Mouse (Mus musculus) ES-E14 (cell line): ENCODE measurements around the gene Olfr98.
A peak's percentile ranks its signal among the peaks of the same experiment; 100 is the strongest.

Source experiments
- CHD2 ChIP-seq: IDR thresholded peaks from 2 replicates; pipeline ENCODE4 v1.6.1; 2014; ENCODE audit warnings: mild to moderate bottlenecking, low read depth, low read length, inconsistent platforms
- MAFK ChIP-seq: IDR thresholded peaks from 2 replicates; pipeline ENCODE4 v1.6.1; 2014; ENCODE audit warnings: mild to moderate bottlenecking, low read depth, low read length, inconsistent platforms; ENCODE audit not compliant: insufficient read depth
- ZC3H11A ChIP-seq: IDR thresholded peaks from 2 replicates; pipeline ENCODE4 v1.6.1; 2012; ENCODE audit warnings: low read depth, mild to moderate bottlenecking, inconsistent platforms, low read length, borderline replicate concordance
- ZNF384 ChIP-seq: IDR thresholded peaks from 2 replicates; pipeline ENCODE4 v1.6.1; 2012; ENCODE audit warnings: low read depth, low read length, inconsistent platforms

GRCm38 (mm10) chr17:37270058-37270701 is 6.6 kb upstream of the Olfr98 start, which contains the start of gene H2-M3:
- TF ChIP-seq ZNF384 (no peak), CHD2 (peak; percentile 98), ZC3H11A (0 out of 2 replicates have a peak, but pooled peaks have one; percentile 32), MAFK (no peak)
